Mouse (Mus musculus) thymus, adult 2 months (tissue): ENCODE data around the gene Mei1.

Experiments
- CTCF ChIP-seq: fragments of 200-500 bp; IDR thresholded peaks from 2 replicates; pipeline ENCODE4 v1.5.1; 2012; ENCODE audit warnings: mild to moderate bottlenecking, control low read depth, low read length, moderate library complexity, borderline replicate concordance; ENCODE audit not compliant: control insufficient read depth, poor library complexity, insufficient read depth; ENCODE audit errors: extremely low read depth
- POLR2A ChIP-seq: fragments of 200-500 bp; IDR thresholded peaks from 2 replicates; pipeline ENCODE4 v1.6.1; 2012; ENCODE audit warnings: mild to moderate bottlenecking, low read length, control low read depth, moderate library complexity; ENCODE audit not compliant: control insufficient read depth, poor library complexity, insufficient read depth; ENCODE audit errors: extremely low read depth

- TF ChIP-seq CTCF: no peak
- no peak for TF ChIP-seq POLR2A
Observed at GRCm38 (mm10) chr15:82152022-82152421, 82.2 kb downstream of the Mei1 start.
